Mouse (Mus musculus): Measurements from ENCODE around the gene Tsn. TPM values are rescaled to one million over a fixed set of nuclear protein-coding genes. Genes with fewer than 3 reads are reported as not detected.

Gene Tsn
- total and polyA plus RNA-seq, 3 experiments = 30.9 to 66.6 (median 63.0) TPM

GRCm38 (mm10) chr1:118251931-118252330 lies 59.6 kb downstream of the Tsn start:
- no peaks in the 10 kb centered on the region for H3K79me2 ChIP-seq (replicated peaks; ENCODE audit: control insufficient read depth, insufficient read depth, low read length)
- H3K36me3 ChIP-seq (ENCODE audit: control insufficient read depth, insufficient read depth, low read length) = no peaks in the 10 kb centered on the region
- 40% methylated on average over 2 of the region's 2 CpGs for WGBS
- intact Hi-C loops (cut with DNase I) = no loop called here
- no peaks in the 10 kb centered on the region for H3K4me1 ChIP-seq (ENCODE audit: control insufficient read depth, insufficient read depth, low read length)
- DNase-seq = no peak
- H3K27me3 ChIP-seq (ENCODE audit: control insufficient read depth, insufficient read depth, low read length) = no peaks in the 10 kb centered on the region
- H3K4me3 ChIP-seq = no peak overlapping the region
- no peak overlapping the region for H3K27ac ChIP-seq
- H3K9ac ChIP-seq (ENCODE audit: low read depth, low read length) = no peak overlapping the region
- TF ChIP-seq CTCF (IDR thresholded peaks at IDR 0.05) (no peak), POLR2A (IDR thresholded peaks at IDR 0.05; ENCODE audit: insufficient read depth, low read depth, low read length) (no peak), EP300 (IDR thresholded peaks at IDR 0.05; ENCODE audit: insufficient read depth, low read depth, low read length) (no peak)

Other genes with a start within 250 kb of the Tsn start
- gene Gm29106, start 135.2 kb downstream of the Tsn start, total RNA-seq (2021) = not detected
- not detected in 2 replicates for gene Gm29106, start 135.2 kb downstream of the Tsn start, polyA plus RNA-seq (2012; rRNA removed)
- gene Nifk, start 10.1 kb upstream of the Tsn start, total RNA-seq (2021) = 10 to 100 TPM; 14.2 to 15.2 TPM
- gene Nifk, start 10.1 kb upstream of the Tsn start, polyA plus RNA-seq (2012; rRNA removed) = 5.4 and 12.2 TPM in 2 replicates
- gene Clasp1, start 77.3 kb upstream of the Tsn start, total RNA-seq (2021) = 100 to 1,000 TPM; 323 to 407 TPM
- 148 and 198 TPM in 2 replicates for gene Clasp1, start 77.3 kb upstream of the Tsn start, polyA plus RNA-seq (2012; rRNA removed)

Data from heart, adult 2 months (tissue).